23 mouse cellular contexts compared by ENCODE assay signal in genomic region chr9:86646807-86647206, GRCm38 (mm10). TPM values are rescaled to one million over a fixed set of nuclear protein-coding genes. Genes with fewer than 3 reads are reported as not detected.
DNase-seq lines count a peak whose midpoint lies in the region; ATAC-seq and TF ChIP-seq lines count a peak whose summit lies in the region.
"Had no signal": no experiment of that assay in that cellular context is flagged by ENCODE, and none has a peak within 500 bp of the region (broad histone marks: within the 10 kb centered on the region; RNA-seq: fewer than 3 reads in every experiment).

No protein-coding gene starts in this region.

- WGBS in forebrain, postnatal 0 days: 4% methylated on average over 1 of the region's 1 CpGs
- WGBS in forebrain, embryonic 11.5 days: 2% methylated on average over 1 of the region's 1 CpGs

- no peak overlapping the region for H3K4me3 ChIP-seq in forebrain, postnatal 0 days (ENCODE audit: low read depth, low read length)
- no peak overlapping the region for H3K4me3 ChIP-seq in forebrain, embryonic 11.5 days (ENCODE audit: low read depth, low read length)
- no peak overlapping the region for H3K4me3 ChIP-seq in layer of hippocampus, adult 2 months
- H3K4me3 ChIP-seq: embryonic facial prominence, embryonic 13.5 days; heart, embryonic 10.5 days; liver, embryonic 13.5 days; neural tube, embryonic 13.5 days had no signal

- H3K4me1 ChIP-seq in forebrain, postnatal 0 days (ENCODE audit: insufficient read depth): no peaks in the 10 kb centered on the region
- no peaks in the 10 kb centered on the region for H3K4me1 ChIP-seq in forebrain, embryonic 11.5 days (replicated peaks; ENCODE audit: control insufficient read depth, insufficient read depth, low read length)
- H3K4me1 ChIP-seq: heart, embryonic 10.5 days; liver, embryonic 13.5 days had no signal

- no peaks in the 10 kb centered on the region for H3K27me3 ChIP-seq in forebrain, postnatal 0 days (ENCODE audit: insufficient read depth, low read length)
- no peaks in the 10 kb centered on the region for H3K27me3 ChIP-seq in forebrain, embryonic 11.5 days (ENCODE audit: control insufficient read depth, insufficient read depth, low read length)
- H3K27me3 ChIP-seq: embryonic facial prominence, embryonic 13.5 days; liver, embryonic 13.5 days; neural tube, embryonic 13.5 days had no signal

- H3K36me3 ChIP-seq in forebrain, postnatal 0 days (ENCODE audit: insufficient read depth): no peaks in the 10 kb centered on the region
- H3K36me3 ChIP-seq in forebrain, embryonic 11.5 days (ENCODE audit: control insufficient read depth, insufficient read depth, low read length): no peaks in the 10 kb centered on the region
- H3K36me3 ChIP-seq: embryonic facial prominence, embryonic 13.5 days; liver, embryonic 13.5 days; neural tube, embryonic 13.5 days had no signal

- TF ChIP-seq CTCF in forebrain, postnatal 0 days (IDR thresholded peaks at IDR 0.05; ENCODE audit: low read depth): peak; percentile 28
- peak; percentile 67 for TF ChIP-seq CTCF in layer of hippocampus, adult 2 months (conservative IDR thresholded peaks at IDR 0.05)

- no peaks in the 10 kb centered on the region for H3K9me3 ChIP-seq in forebrain, postnatal 0 days (ENCODE audit: low read length)
- H3K9me3 ChIP-seq in forebrain, embryonic 11.5 days (ENCODE audit: control insufficient read depth, low read length): no peaks in the 10 kb centered on the region
- H3K9me3 ChIP-seq: embryonic facial prominence, embryonic 13.5 days; heart, embryonic 10.5 days; liver, embryonic 13.5 days; neural tube, embryonic 13.5 days had no signal

- no peak overlapping the region for H3K9ac ChIP-seq in forebrain, postnatal 0 days
- no peak overlapping the region for H3K9ac ChIP-seq in forebrain, embryonic 11.5 days (ENCODE audit: low read length)
- H3K9ac ChIP-seq: embryonic facial prominence, embryonic 13.5 days; hindbrain, embryonic 14.5 days; liver, embryonic 13.5 days; neural tube, embryonic 13.5 days had no signal

- H3K27ac ChIP-seq in forebrain, postnatal 0 days (ENCODE audit: low read depth, low read length): no peak overlapping the region
- H3K27ac ChIP-seq in forebrain, embryonic 11.5 days (ENCODE audit: low read depth, low read length): no peak overlapping the region
- no peak overlapping the region for H3K27ac ChIP-seq in layer of hippocampus, adult 2 months
- H3K27ac ChIP-seq: embryonic facial prominence, embryonic 13.5 days; heart, embryonic 10.5 days; hindbrain, embryonic 14.5 days; liver, embryonic 13.5 days; neural tube, embryonic 13.5 days had no signal

- ATAC-seq in forebrain, postnatal 0 days: no peak
- no peak for ATAC-seq in forebrain, embryonic 11.5 days (replicated peaks; ENCODE audit: low FRiP score)

- DNase-seq in forebrain, postnatal 0 days: no peak
- DNase-seq in forebrain, embryonic 11.5 days (ENCODE audit: low spot score): no peak
- DNase-seq in layer of hippocampus, adult 2 months (ENCODE audit: low spot score in 2 of 2): no peak
- no peak for DNase-seq in layer of hippocampus, postnatal 14 days (ENCODE audit: low spot score in 2 of 2)
- peak; percentile 15 for DNase-seq in thymus, postnatal 4 days
- DNase-seq in thymus, postnatal 36 days: no peak
- no peak for DNase-seq in cerebellum, adult 9-10 months
- DNase-seq in right cerebral cortex, postnatal 25 days: no peak
- DNase-seq: adrenal gland, postnatal 10 days; B cell, adult 2 months; cerebellum, adult 18-20 months; gastrocnemius, postnatal 25 days; heart, postnatal 14 days; kidney, adult 8-10 months; layer of hippocampus, postnatal 36 days; left cerebral cortex, postnatal 4 days; liver, embryonic 13.5 days; right cerebral cortex, postnatal 4 days had no signal

- no peak overlapping the region for H3K4me2 ChIP-seq in forebrain, postnatal 0 days (ENCODE audit: low read depth)
- H3K4me2 ChIP-seq in forebrain, embryonic 11.5 days (ENCODE audit: low read depth, low read length, severe bottlenecking): no peak overlapping the region
- H3K4me2 ChIP-seq: embryonic facial prominence, embryonic 13.5 days; hindbrain, embryonic 14.5 days; liver, embryonic 13.5 days; midbrain, embryonic 11.5 days; neural tube, embryonic 13.5 days had no signal

RNA-seq across cellular contexts. Expression of gene Me1, which starts 48.9 kb away (rescaled TPM):
- total RNA-seq in forebrain, postnatal 0 days (2014; rRNA removed): 26.2 and 26.6 TPM in 2 replicates
- polyA plus RNA-seq in forebrain, postnatal 0 days (2015; fragmentation: Nextera tagmentation; extraction: Ambion mirVana): 38.4 and 47.2 TPM in 2 replicates
- 10.7 and 11.2 TPM in 2 replicates for polyA plus RNA-seq in forebrain, embryonic 11.5 days (2014; fragmentation: Nextera tagmentation; extraction: Ambion mirVana)
- 10 to 100 TPM; 63.2 to 63.9 TPM for total RNA-seq in layer of hippocampus, adult 2 months (2021)
- total RNA-seq in layer of hippocampus, postnatal 14 days (2021): 10 to 100 TPM; 84.3 to 87.7 TPM
